Mouse (Mus musculus) midbrain, embryonic 14.5 days (tissue): ENCODE data around the gene Cyp4f40. TPM values are rescaled to one million over a fixed set of nuclear protein-coding genes. Genes with fewer than 3 reads are reported as not detected.

Experiments
- polyA plus RNA-seq: library from polyadenylated mRNA; unstranded; fragments of >200 nt; fragmentation: Nextera tagmentation; extraction: Ambion mirVana; gene quantifications from 2 replicates; pipeline ENCODE4 v1.2.1, GENCODE M21; 2014

The Cyp4f40 gene
- polyA plus RNA-seq, 1 experiment from 2014 or later, result not detected

Other genes with a start within 250 kb of the Cyp4f40 start
- not detected in 2 replicates for gene Pglyrp2, start 234.7 kb upstream of the Cyp4f40 start, polyA plus RNA-seq
- 0.67 and 0.82 TPM in 2 replicates for gene Cyp4f39, start 206.2 kb upstream of the Cyp4f40 start, polyA plus RNA-seq
- 10.4 and 10.8 TPM in 2 replicates for gene Cyp4f17, start 152.8 kb upstream of the Cyp4f40 start, polyA plus RNA-seq
- 12.7 and 14.4 TPM in 2 replicates for gene Cyp4f16, start 122.3 kb upstream of the Cyp4f40 start, polyA plus RNA-seq
- gene Cyp4f37, start 37.6 kb upstream of the Cyp4f40 start, polyA plus RNA-seq, result 0.47 and 1.0 TPM in 2 replicates
- gene Cyp4f15, start 26.7 kb downstream of the Cyp4f40 start, polyA plus RNA-seq, result 0.78 and 1.3 TPM in 2 replicates
- gene Zfp871, start 129.4 kb downstream of the Cyp4f40 start, polyA plus RNA-seq, result 67.6 and 81.3 TPM in 2 replicates
- gene Zfp811, start 151.0 kb downstream of the Cyp4f40 start, polyA plus RNA-seq, result 43.9 and 54.3 TPM in 2 replicates
- 21.4 and 23.7 TPM in 2 replicates for gene Zfp799, start 171.4 kb downstream of the Cyp4f40 start, polyA plus RNA-seq
- gene Zfp870, start 232.7 kb downstream of the Cyp4f40 start, polyA plus RNA-seq, result 6.1 and 11.1 TPM in 2 replicates